Mouse (Mus musculus) lung, embryonic 14.5 days (tissue): Measurements from ENCODE around the gene Mettl21a. TPM values are rescaled to one million over a fixed set of nuclear protein-coding genes. Genes with fewer than 3 reads are reported as not detected.
"Not testable (repeated sequence)": the region's sequence is repeated elsewhere in the genome, so short reads cannot be mapped to it uniquely, and the experiment has no call there.

ENCODE experiments used
- ATAC-seq: fragments of 200-750 bp; cut with Nextera tagmentation; 2 replicates; pipeline ENCODE4 v1.8.0; 2017; ENCODE audit warnings: mild to moderate bottlenecking, moderate TSS enrichment, moderate library complexity; ENCODE audit not compliant: insufficient read depth
- DNase-seq: peaks from one replicate; pipeline ENCODE4 v3.0.0-alpha.2; 2015
- H3K27ac ChIP-seq: fragments of 300-500 bp; sonication (generic); 2 replicates; pipeline ENCODE4 v1.5.1; 2014; ENCODE audit warnings: low read depth, mild to moderate bottlenecking, moderate library complexity
- H3K27me3 ChIP-seq: fragments of 300-500 bp; sonication (generic); 2 replicates; pipeline ENCODE4 v1.6.1; 2014; ENCODE audit warnings: low read length, control low read depth; ENCODE audit not compliant: insufficient read depth
- H3K36me3 ChIP-seq: fragments of 300-500 bp; sonication (generic); 2 replicates; pipeline ENCODE4 v1.6.1; 2014; ENCODE audit warnings: control low read depth; ENCODE audit not compliant: insufficient read depth
- H3K4me1 ChIP-seq: fragments of 300-500 bp; sonication (generic); 2 replicates; pipeline ENCODE4 v1.6.1; 2014; ENCODE audit warnings: antibody characterized with exemption, control low read depth; ENCODE audit not compliant: insufficient read depth
- H3K4me2 ChIP-seq: fragments of 300-500 bp; sonication (generic); 2 replicates; pipeline ENCODE4 v1.6.1; 2014; ENCODE audit warnings: mild to moderate bottlenecking
- H3K4me3 ChIP-seq: fragments of 300-500 bp; sonication (generic); 2 replicates; pipeline ENCODE4 v1.5.1; 2014; ENCODE audit warnings: low read depth, low read length
- H3K9ac ChIP-seq: fragments of 300-500 bp; sonication (generic); 2 replicates; pipeline ENCODE4 v1.6.1; 2014
- H3K9me3 ChIP-seq: fragments of 300-500 bp; sonication (generic); 2 replicates; pipeline ENCODE4 v1.6.1; 2016; ENCODE audit warnings: low read depth, low read length, control low read depth
- CTCF ChIP-seq: IDR thresholded peaks from 2 replicates; pipeline ENCODE4 v1.5.1; 2016; ENCODE audit warnings: antibody characterized with exemption, low read depth
- WGBS: fragments of 180-500 bp; shearing (Covaris S2); extraction: QIAGEN DNeasy Blood & Tissue Kit; methylation state at CpG from one replicate; pipeline ENCODE4 v1.1.7; 2014; 5-methylcytosine and 5-hydroxymethylcytosine counted together
- polyA plus RNA-seq: library from polyadenylated mRNA; unstranded; fragments of >200 nt; fragmentation: Nextera tagmentation; extraction: Ambion mirVana; gene quantifications from 2 replicates; pipeline ENCODE4 v1.2.1, GENCODE M21; 2014

Mettl21a gene
- polyA plus RNA-seq, 1 experiment from 2014 or later, result 17.8 TPM

DNA sequence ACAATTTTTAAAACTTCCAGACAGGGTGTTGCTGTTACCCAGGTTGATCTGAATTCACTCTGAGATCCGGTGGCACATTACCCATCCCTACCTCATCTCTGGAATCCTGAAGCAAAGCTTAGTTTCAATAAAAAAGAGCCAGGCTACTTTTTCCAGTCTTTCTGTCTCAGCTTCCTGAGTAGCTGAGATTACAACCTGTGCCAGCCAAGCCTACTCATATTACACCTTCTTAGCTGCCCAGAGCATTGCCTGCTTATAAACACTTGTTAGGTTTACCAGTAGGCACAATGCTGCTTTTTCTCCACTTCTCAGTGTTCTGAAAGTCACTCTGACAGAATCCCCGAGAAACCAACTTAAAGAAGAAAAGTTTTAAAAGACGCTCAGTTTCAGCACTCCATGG, 38.2 kb downstream of the Mettl21a start:
- WGBS, result 87% methylated on average over 3 of the region's 3 CpGs
- H3K36me3 ChIP-seq, result peaks cover 57% of the 10 kb centered on the region
- H3K4me1 ChIP-seq, result no peaks in the 10 kb centered on the region
- no peak overlapping the region for H3K4me3 ChIP-seq
- DNase-seq (no peak), ATAC-seq (no peak)
- no peak overlapping the region for H3K4me2 ChIP-seq
- H3K9me3 ChIP-seq, result no peaks in the 10 kb centered on the region
- H3K27ac ChIP-seq, result no peak overlapping the region
- no peaks in the 10 kb centered on the region for H3K27me3 ChIP-seq
- TF ChIP-seq CTCF, result no peak
- H3K9ac ChIP-seq, result no peak overlapping the region

DNA sequence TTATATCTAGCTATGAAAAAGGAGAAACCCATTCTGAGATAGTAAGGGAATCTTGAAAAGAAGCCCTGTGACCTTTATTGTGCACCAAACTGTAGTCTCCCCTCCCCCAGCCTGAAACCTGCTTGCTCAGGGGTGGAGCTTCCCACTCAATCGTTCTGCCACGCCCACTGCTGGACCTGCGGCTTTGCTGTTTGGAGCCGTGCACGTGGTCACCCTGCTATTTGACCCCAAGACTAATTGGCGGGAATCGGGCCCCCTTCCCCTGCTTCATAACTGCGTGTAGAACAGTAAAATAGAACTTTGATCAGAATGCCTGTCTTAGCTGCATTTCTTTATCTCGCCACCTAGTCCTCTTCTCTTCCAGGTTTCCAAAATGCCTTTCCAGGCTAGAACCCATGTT, 39.1 kb downstream of the Mettl21a start:
- DNase-seq, H3K27me3 ChIP-seq, H3K9me3 ChIP-seq, H3K9ac ChIP-seq, H3K4me1 ChIP-seq, H3K4me2 ChIP-seq, H3K4me3 ChIP-seq, ATAC-seq, H3K27ac ChIP-seq: not testable (repeated sequence)
- WGBS, result 56% methylated on average over 9 of the region's 9 CpGs
- H3K36me3 ChIP-seq, result peaks cover 57% of the 10 kb centered on the region

DNA sequence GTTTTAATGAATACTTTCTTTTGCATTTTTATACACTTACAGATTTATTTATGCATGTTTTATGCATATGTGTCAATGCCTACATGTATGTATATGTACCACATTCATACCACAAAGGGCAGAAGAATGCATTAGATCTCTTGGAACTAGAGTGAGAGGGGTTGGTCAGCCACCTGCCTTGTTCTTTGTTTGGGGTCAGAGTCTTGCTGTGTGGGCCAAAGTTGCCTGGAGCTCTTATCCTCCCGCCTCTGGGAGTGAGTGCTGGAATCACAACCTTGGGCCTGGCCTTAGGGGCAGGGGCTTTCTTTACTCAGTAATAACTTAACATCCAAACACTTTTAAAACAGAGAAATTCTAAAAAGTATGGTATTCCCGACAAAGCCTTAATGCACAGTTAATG, 40.3 kb downstream of the Mettl21a start:
- TF ChIP-seq CTCF, result no peak
- H3K4me3 ChIP-seq, result no peak overlapping the region
- H3K9ac ChIP-seq, result no peak overlapping the region
- no peaks in the 10 kb centered on the region for H3K27me3 ChIP-seq
- ATAC-seq (no peak), DNase-seq (no peak)
- WGBS, result 73% methylated on average over 2 of the region's 2 CpGs
- H3K4me2 ChIP-seq, result no peak overlapping the region
- no peak overlapping the region for H3K27ac ChIP-seq
- H3K4me1 ChIP-seq, result no peaks in the 10 kb centered on the region
- peaks cover 56% of the 10 kb centered on the region for H3K36me3 ChIP-seq
- H3K9me3 ChIP-seq, result no peaks in the 10 kb centered on the region

DNA sequence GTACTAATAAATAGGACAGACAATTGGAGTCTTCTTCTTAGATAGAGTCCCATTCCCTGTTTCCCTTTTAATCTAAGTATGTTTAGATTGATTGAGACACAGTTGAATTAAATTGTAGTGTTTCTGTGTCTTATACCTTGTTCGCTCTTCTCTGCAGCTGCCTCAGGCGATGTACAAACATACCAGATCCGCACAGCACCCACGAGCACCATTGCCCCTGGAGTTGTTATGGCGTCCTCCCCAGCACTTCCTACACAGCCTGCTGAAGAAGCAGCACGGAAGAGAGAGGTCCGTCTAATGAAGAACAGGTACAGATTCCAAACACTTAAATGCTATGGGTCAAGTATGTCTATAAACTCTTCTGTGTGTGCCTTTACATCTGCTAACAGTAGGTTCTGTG, 41.0 kb downstream of the Mettl21a start:
- Histone ChIP-seq H3K27me3 (no peaks in the 10 kb centered on the region), H3K4me2 (no peak overlapping the region), H3K36me3 (peaks cover 53% of the 10 kb centered on the region), H3K9ac (no peak overlapping the region), H3K27ac (no peak overlapping the region), H3K9me3 (no peaks in the 10 kb centered on the region), H3K4me3 (no peak overlapping the region), H3K4me1 (no peaks in the 10 kb centered on the region)
- 87% methylated on average over 7 of the region's 7 CpGs for WGBS
- DNase-seq (no peak), ATAC-seq (no peak)
- TF ChIP-seq CTCF, result no peak

DNA sequence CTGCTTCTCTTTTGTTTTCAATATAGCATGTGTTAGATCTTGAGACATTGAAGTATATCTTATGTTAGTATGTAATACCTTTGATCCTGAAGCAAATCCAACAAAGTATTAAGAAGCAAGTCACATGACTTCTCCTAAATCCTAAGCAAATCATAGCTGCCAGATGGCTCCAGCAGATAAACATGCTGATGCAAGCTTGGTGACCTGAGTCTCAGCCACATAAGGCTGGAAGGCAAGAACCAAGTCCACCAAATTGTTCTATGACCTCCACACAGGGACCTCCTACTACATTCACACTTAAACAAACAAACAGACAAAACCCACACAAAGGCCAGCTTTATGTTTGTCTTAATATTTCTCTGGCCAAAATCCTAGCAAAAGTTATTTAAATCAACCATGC, 48.8 kb downstream of the Mettl21a start:
- Histone ChIP-seq H3K27me3 (no peaks in the 10 kb centered on the region), H3K9ac (no peak overlapping the region), H3K36me3 (peaks cover 51% of the 10 kb centered on the region), H3K9me3 (no peaks in the 10 kb centered on the region), H3K4me3 (no peak overlapping the region), H3K4me1 (no peaks in the 10 kb centered on the region), H3K4me2 (no peak overlapping the region), H3K27ac (no peak overlapping the region)
- no peak for ATAC-seq
- no peak for TF ChIP-seq CTCF
- DNase-seq, result no peak

DNA sequence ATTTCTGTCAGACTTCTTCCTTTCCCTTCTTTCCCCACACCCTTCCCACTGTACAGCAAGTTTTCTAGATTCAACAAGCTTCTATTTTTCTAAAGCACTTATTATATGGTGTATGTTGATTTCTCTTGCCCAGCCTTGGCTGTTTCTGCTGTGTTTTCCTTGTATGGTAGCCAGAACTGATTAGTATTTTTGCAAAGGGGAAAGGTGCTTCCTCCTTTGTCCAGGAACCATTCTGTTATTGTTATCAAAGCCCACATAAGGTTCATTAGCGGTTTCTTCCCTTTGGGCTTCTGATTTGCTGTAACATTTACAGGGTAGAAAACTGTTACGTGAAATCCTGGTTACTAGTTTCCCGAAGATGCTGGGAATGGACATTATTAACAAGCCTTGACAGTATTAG, 56.9 kb downstream of the Mettl21a start:
- DNase-seq (no peak), ATAC-seq (no peak)
- no peak for TF ChIP-seq CTCF
- H3K27me3 ChIP-seq, result no peaks in the 10 kb centered on the region
- H3K4me1 ChIP-seq, result no peaks in the 10 kb centered on the region
- H3K36me3 ChIP-seq, result peaks cover 39% of the 10 kb centered on the region
- no peak overlapping the region for H3K4me2 ChIP-seq
- no peak overlapping the region for H3K9ac ChIP-seq
- no peak overlapping the region for H3K4me3 ChIP-seq
- H3K27ac ChIP-seq, result no peak overlapping the region
- H3K9me3 ChIP-seq, result no peaks in the 10 kb centered on the region
- 96% methylated on average over 3 of the region's 3 CpGs for WGBS

Other genes starting within 250 kb of the Mettl21a start
- 50.0 and 52.3 TPM in 2 replicates for gene Creb1, start 84.6 kb downstream of the Mettl21a start, polyA plus RNA-seq
- 6.8 and 8.4 TPM in 2 replicates for gene Ccnyl1, start 73.2 kb upstream of the Mettl21a start, polyA plus RNA-seq
- gene Fzd5, start 120.5 kb upstream of the Mettl21a start, polyA plus RNA-seq, result 2.0 and 2.6 TPM in 2 replicates